Mouse (Mus musculus) forebrain, embryonic 11.5 days (tissue): ENCODE data around the gene Rnase11. TPM values are rescaled to one million over a fixed set of nuclear protein-coding genes. Genes with fewer than 3 reads are reported as not detected.
A peak's percentile ranks its signal among the peaks of the same experiment; 100 is the strongest.

Source experiments
- ATAC-seq: fragments of 200-750 bp; cut with Nextera tagmentation; replicated peaks from 2 replicates; pipeline ENCODE4 v1.8.0; 2017; ENCODE audit warnings: moderate TSS enrichment; ENCODE audit not compliant: low FRiP score
- DNase-seq: peaks from one replicate; pipeline ENCODE4 v3.0.0-alpha.2; 2017; ENCODE audit warnings: low spot score
- H3K27ac ChIP-seq: fragments of 300-500 bp; sonication (generic); 2 replicates; pipeline ENCODE4 v1.5.1; 2014; ENCODE audit warnings: low read depth, low read length
- H3K27me3 ChIP-seq: fragments of 300-500 bp; sonication (generic); 2 replicates; pipeline ENCODE4 v1.6.1; 2014; ENCODE audit warnings: mild to moderate bottlenecking, low read length, mixed read lengths; ENCODE audit not compliant: control insufficient read depth, insufficient read depth
- H3K36me3 ChIP-seq: fragments of 300-500 bp; sonication (generic); 2 replicates; pipeline ENCODE4 v1.6.1; 2014; ENCODE audit warnings: mild to moderate bottlenecking, low read length, moderate library complexity, mixed read lengths; ENCODE audit not compliant: control insufficient read depth, insufficient read depth
- H3K4me1 ChIP-seq: fragments of 300-500 bp; sonication (generic); replicated peaks from 2 replicates; pipeline ENCODE4 v1.6.1; 2014; ENCODE audit warnings: low read length, mixed read lengths; ENCODE audit not compliant: control insufficient read depth, insufficient read depth
- H3K4me2 ChIP-seq: fragments of 300-500 bp; sonication (generic); 2 replicates; pipeline ENCODE4 v1.6.1; 2014; ENCODE audit warnings: low read depth, mild to moderate bottlenecking, low read length, moderate library complexity, mixed read lengths; ENCODE audit not compliant: severe bottlenecking
- H3K4me3 ChIP-seq: fragments of 300-500 bp; sonication (generic); 2 replicates; pipeline ENCODE4 v1.5.1; 2014; ENCODE audit warnings: low read depth, low read length
- H3K9ac ChIP-seq: fragments of 300-500 bp; sonication (generic); 2 replicates; pipeline ENCODE4 v1.6.1; 2014; ENCODE audit warnings: low read length
- H3K9me3 ChIP-seq: fragments of 300-500 bp; sonication (generic); 2 replicates; pipeline ENCODE4 v1.6.1; 2016; ENCODE audit warnings: low read length, mixed read lengths; ENCODE audit not compliant: control insufficient read depth
- WGBS: fragments of 180-500 bp; shearing (Covaris S2); extraction: QIAGEN DNeasy Blood & Tissue Kit; methylation state at CpG from one replicate; pipeline ENCODE4 v1.1.7; 2014; 5-methylcytosine and 5-hydroxymethylcytosine counted together
- polyA plus RNA-seq: library from polyadenylated mRNA; unstranded; fragments of >200 nt; fragmentation: Nextera tagmentation; extraction: Ambion mirVana; gene quantifications from 2 replicates; pipeline ENCODE4 v1.2.1, GENCODE M21; 2014

Gene Rnase11
- polyA plus RNA-seq, 1 experiment from 2014 or later = not detected

- no peaks in the 10 kb centered on the region; the same call in 1 of the 2 replicates for H3K27me3 ChIP-seq
- ATAC-seq (peak; percentile 19), DNase-seq (peak; percentile 75)
- H3K4me1 ChIP-seq = no peaks in the 10 kb centered on the region
- peak within 1 kb of the TSS; percentile 47 for H3K4me3 ChIP-seq
- H3K9me3 ChIP-seq = no peaks in the 10 kb centered on the region
- H3K9ac ChIP-seq = peak within 1 kb of the TSS; percentile 57
- 0 out of 2 replicates have a peak within 1 kb of the TSS, but pooled peaks have one; percentile 54 for H3K27ac ChIP-seq
- H3K36me3 ChIP-seq = no peaks in the 10 kb centered on the region
- 10% methylated on average over 33 of the region's 33 CpGs for WGBS
- H3K4me2 ChIP-seq = peak within 1 kb of the TSS; percentile 77
Observed at GRCm38 (mm10) chr14:51090921-51091900, 41.2 kb upstream of the Rnase11 start, which contains the start of the genes Rnase4 and Ang. Gene Rnase4, plus strand, starts transcription at chr14:51091077. Gene Ang, plus strand, starts transcription at chr14:51091150.

GRCm38 (mm10) chr14:51090077-51090781 is 40.3 kb upstream of the Rnase11 start:
- Histone ChIP-seq H3K27ac (0 out of 2 replicates have a peak overlapping the region, but pooled peaks have one; percentile 54), H3K4me2 (peak overlapping the region; percentile 77), H3K27me3 (no peaks in the 10 kb centered on the region; the same call in 1 of the 2 replicates), H3K9me3 (no peaks in the 10 kb centered on the region), H3K4me1 (no peaks in the 10 kb centered on the region), H3K4me3 (peak overlapping the region; percentile 47), H3K9ac (peak overlapping the region; percentile 57), H3K36me3 (no peaks in the 10 kb centered on the region)
- ATAC-seq (peak; percentile 55), DNase-seq (peak; percentile 90)
- WGBS = under 1% methylated on average over 27 of the region's 27 CpGs

GRCm38 (mm10) chr14:51089674-51090076 is 39.7 kb upstream of the Rnase11 start:
- under 1% methylated on average over 15 of the region's 15 CpGs for WGBS
- no peak for ATAC-seq
- DNase-seq = peak; percentile 54

GRCm38 (mm10) chr14:51088970-51089673 is 39.2 kb upstream of the Rnase11 start:
- Histone ChIP-seq H3K9me3 (no peaks in the 10 kb centered on the region), H3K4me3 (peak overlapping the region; percentile 47)
- WGBS = under 1% methylated on average over 34 of the region's 34 CpGs

More at GRCm38 (mm10) chr14:51089674-51090076, 39.7 kb upstream of the Rnase11 start:
- Histone ChIP-seq H3K27ac (0 out of 2 replicates have a peak overlapping the region, but pooled peaks have one; percentile 54), H3K27me3 (no peaks in the 10 kb centered on the region; the same call in 1 of the 2 replicates), H3K4me3 (peak overlapping the region; percentile 47), H3K36me3 (no peaks in the 10 kb centered on the region), H3K4me1 (no peaks in the 10 kb centered on the region), H3K4me2 (peak overlapping the region; percentile 48), H3K9ac (peak overlapping the region; percentile 57), H3K9me3 (no peaks in the 10 kb centered on the region)

GRCm38 (mm10) chr14:51088166-51088969 is 38.4 kb upstream of the Rnase11 start:
- H3K4me1 ChIP-seq = no peaks in the 10 kb centered on the region
- peak; percentile 36 for ATAC-seq
- 1% methylated on average over 23 of the region's 23 CpGs for WGBS
- H3K4me3 ChIP-seq = peak overlapping the region; percentile 47
- H3K27me3 ChIP-seq = no peaks in the 10 kb centered on the region; the same call in 1 of the 2 replicates
- peak; percentile 88 for DNase-seq
- H3K27ac ChIP-seq = no peak overlapping the region
- no peaks in the 10 kb centered on the region for H3K36me3 ChIP-seq
- no peaks in the 10 kb centered on the region for H3K9me3 ChIP-seq
- peak overlapping the region; percentile 48 for H3K4me2 ChIP-seq
- peak overlapping the region; percentile 48 for H3K9ac ChIP-seq

More at GRCm38 (mm10) chr14:51088970-51089673, 39.2 kb upstream of the Rnase11 start:
- DNase-seq (peak; percentile 97), ATAC-seq (peak; percentile 93)
- Histone ChIP-seq H3K27ac (peak overlapping the region; percentile 20; the same call in 1 of the 2 replicates), H3K36me3 (no peaks in the 10 kb centered on the region), H3K9ac (peak overlapping the region; percentile 57), H3K27me3 (no peaks in the 10 kb centered on the region; the same call in 1 of the 2 replicates), H3K4me1 (no peaks in the 10 kb centered on the region), H3K4me2 (peak overlapping the region; percentile 48)

GRCm38 (mm10) chr14:51087762-51088161 is 37.8 kb upstream of the Rnase11 start:
- Histone ChIP-seq H3K27ac (no peak overlapping the region), H3K27me3 (no peaks in the 10 kb centered on the region; the same call in 1 of the 2 replicates), H3K9me3 (no peaks in the 10 kb centered on the region), H3K9ac (peak overlapping the region; percentile 48; the same call in 1 of the 2 replicates), H3K4me1 (no peaks in the 10 kb centered on the region), H3K4me3 (peak overlapping the region; percentile 47), H3K36me3 (no peaks in the 10 kb centered on the region), H3K4me2 (peak overlapping the region; percentile 48)
- 8% methylated on average over 9 of the region's 9 CpGs for WGBS
- no peak for ATAC-seq
- DNase-seq = no peak

GRCm38 (mm10) chr14:51085911-51086310 is 35.9 kb upstream of the Rnase11 start:
- ATAC-seq (no peak), DNase-seq (no peak)
- Histone ChIP-seq H3K9ac (no peak overlapping the region), H3K9me3 (no peaks in the 10 kb centered on the region), H3K4me1 (no peaks in the 10 kb centered on the region), H3K27ac (no peak overlapping the region), H3K4me3 (no peak overlapping the region), H3K36me3 (no peaks in the 10 kb centered on the region), H3K4me2 (no peak overlapping the region), H3K27me3 (no peaks in the 10 kb centered on the region; the same call in 1 of the 2 replicates)
- WGBS = 75% methylated on average over 4 of the region's 4 CpGs
